Comparison of ENCODE assay signal across 24 mouse cellular contexts in genomic region chr11:95821511-95821910, GRCm38 (mm10). TPM values are rescaled to one million over a fixed set of nuclear protein-coding genes. Genes with fewer than 3 reads are reported as not detected.
DNase-seq lines count a peak whose midpoint lies in the region; ATAC-seq and TF ChIP-seq lines count a peak whose summit lies in the region.
"Had no signal": no experiment of that assay in that cellular context is flagged by ENCODE, and none has a peak within 500 bp of the region (broad histone marks: within the 10 kb centered on the region; RNA-seq: fewer than 3 reads in every experiment).

No protein-coding gene starts in this region.

- no peak overlapping the region for H3K9ac ChIP-seq in liver, embryonic 13.5 days
- no peak overlapping the region for H3K9ac ChIP-seq in liver, postnatal 0 days (replicated peaks)
- H3K9ac ChIP-seq in midbrain, embryonic 14.5 days (replicated peaks; ENCODE audit: low read length): no peak overlapping the region
- H3K9ac ChIP-seq: embryonic facial prominence, embryonic 13.5 days; forebrain, embryonic 12.5 days; forebrain, embryonic 15.5 days; hindbrain, embryonic 12.5 days; hindbrain, embryonic 15.5 days had no signal

- TF ChIP-seq CTCF in liver, postnatal 0 days (IDR thresholded peaks at IDR 0.05; ENCODE audit: low read depth): no peak
- TF ChIP-seq CTCF in small intestine, adult 2 months (IDR thresholded peaks at IDR 0.05; ENCODE audit: extremely low read depth, insufficient read length, insufficient replicate concordance, low read depth, low read length): no peak

- peaks cover 50% of the 10 kb centered on the region for H3K4me1 ChIP-seq in liver, embryonic 13.5 days (replicated peaks)
- H3K4me1 ChIP-seq in liver, postnatal 0 days (ENCODE audit: insufficient read depth): peaks cover 19% of the 10 kb centered on the region
- peaks cover 17% of the 10 kb centered on the region; the same call in 1 of the 2 replicates for H3K4me1 ChIP-seq in small intestine, adult 2 months (ENCODE audit: control insufficient read depth, insufficient read depth, insufficient read length, low read length)
- no peaks in the 10 kb centered on the region for H3K4me1 ChIP-seq in midbrain, embryonic 14.5 days (ENCODE audit: control insufficient read depth, insufficient read depth, low read length)

- peaks cover 21% of the 10 kb centered on the region for H3K27me3 ChIP-seq in liver, embryonic 13.5 days
- peaks cover 6% of the 10 kb centered on the region for H3K27me3 ChIP-seq in liver, postnatal 0 days (ENCODE audit: insufficient read depth, low read length)
- H3K27me3 ChIP-seq in small intestine, adult 2 months (ENCODE audit: control insufficient read depth, insufficient read depth, low read length): no peaks in the 10 kb centered on the region
- peaks cover 29% of the 10 kb centered on the region; the same call in 1 of the 2 replicates for H3K27me3 ChIP-seq in midbrain, embryonic 14.5 days (ENCODE audit: control insufficient read depth, insufficient read depth, low read length)

- no peak for TF ChIP-seq EP300 in liver, postnatal 0 days (IDR thresholded peaks at IDR 0.05; ENCODE audit: low read depth)

- H3K36me3 ChIP-seq in liver, embryonic 13.5 days: no peaks in the 10 kb centered on the region
- no peaks in the 10 kb centered on the region for H3K36me3 ChIP-seq in liver, postnatal 0 days (replicated peaks; ENCODE audit: insufficient read depth, low read length)
- H3K36me3 ChIP-seq in small intestine, adult 2 months (ENCODE audit: control insufficient read depth, insufficient read depth, low read length): no peaks in the 10 kb centered on the region
- H3K36me3 ChIP-seq in midbrain, embryonic 14.5 days (ENCODE audit: control insufficient read depth, insufficient read depth, low read length): no peaks in the 10 kb centered on the region
- H3K36me3 ChIP-seq: embryonic facial prominence, embryonic 10.5 days; embryonic facial prominence, embryonic 13.5 days; forebrain, embryonic 12.5 days; forebrain, embryonic 15.5 days; G1E; hindbrain, embryonic 12.5 days; hindbrain, embryonic 15.5 days had no signal

- 78% methylated on average over 3 of the region's 3 CpGs for WGBS in liver, embryonic 13.5 days (ENCODE audit: insufficient replicate concordance)
- WGBS in liver, postnatal 0 days (ENCODE audit: insufficient replicate concordance): 66% methylated on average over 3 of the region's 3 CpGs
- WGBS in small intestine, adult 2 months: 61% methylated on average over 3 of the region's 3 CpGs
- WGBS in midbrain, embryonic 14.5 days: 84% methylated on average over 3 of the region's 3 CpGs

- no peak for ATAC-seq in liver, embryonic 13.5 days (ENCODE audit: low read depth)
- ATAC-seq in liver, postnatal 0 days: no peak
- ATAC-seq in midbrain, embryonic 14.5 days (ENCODE audit: low FRiP score, low TSS enrichment): no peak
- ATAC-seq: forebrain, embryonic 15.5 days; Patski had no signal

- no peak overlapping the region for H3K4me2 ChIP-seq in liver, embryonic 13.5 days
- H3K4me2 ChIP-seq in liver, postnatal 0 days (ENCODE audit: low read depth, low read length): no peak overlapping the region
- H3K4me2 ChIP-seq in midbrain, embryonic 14.5 days (ENCODE audit: low read length): no peak overlapping the region
- H3K4me2 ChIP-seq: embryonic facial prominence, embryonic 13.5 days; forebrain, embryonic 12.5 days; forebrain, embryonic 15.5 days; heart, embryonic 11.5 days; hindbrain, embryonic 12.5 days; hindbrain, embryonic 15.5 days had no signal

- no peak for TF ChIP-seq POLR2A in small intestine, adult 2 months (IDR thresholded peaks at IDR 0.05; ENCODE audit: low read depth, low read length)

- no peaks in the 10 kb centered on the region for H3K9me3 ChIP-seq in liver, embryonic 13.5 days (replicated peaks)
- no peaks in the 10 kb centered on the region for H3K9me3 ChIP-seq in liver, postnatal 0 days (ENCODE audit: low read length)
- H3K9me3 ChIP-seq in midbrain, embryonic 14.5 days (ENCODE audit: control insufficient read depth, low read length): no peaks in the 10 kb centered on the region
- H3K9me3 ChIP-seq: embryonic facial prominence, embryonic 10.5 days; embryonic facial prominence, embryonic 13.5 days; forebrain, embryonic 12.5 days; forebrain, embryonic 15.5 days; G1E; hindbrain, embryonic 12.5 days; hindbrain, embryonic 15.5 days had no signal

- no peak overlapping the region for H3K4me3 ChIP-seq in liver, embryonic 13.5 days (replicated peaks)
- H3K4me3 ChIP-seq in liver, postnatal 0 days (ENCODE audit: low read depth, low read length): no peak overlapping the region
- no peak overlapping the region for H3K4me3 ChIP-seq in small intestine, adult 2 months (ENCODE audit: low read depth, low read length)
- no peak overlapping the region for H3K4me3 ChIP-seq in midbrain, embryonic 14.5 days (replicated peaks; ENCODE audit: low read depth, low read length)
- H3K4me3 ChIP-seq: embryonic facial prominence, embryonic 10.5 days; embryonic facial prominence, embryonic 13.5 days; erythroblast, embryonic 14.5 days; forebrain, embryonic 12.5 days; forebrain, embryonic 15.5 days; hindbrain, embryonic 12.5 days; hindbrain, embryonic 15.5 days had no signal

- DNase-seq in adrenal gland, postnatal 10 days: peak; percentile 51
- no peak for DNase-seq in adrenal gland, postnatal 4 days (ENCODE audit: low spot score in 2 of 2)
- peak; percentile 85 for DNase-seq in heart, adult 11 months
- no peak for DNase-seq in heart, adult 18-20 months
- no peak for DNase-seq in liver, embryonic 13.5 days
- DNase-seq in liver, postnatal 0 days: no peak
- no peak for DNase-seq in midbrain, embryonic 14.5 days
- DNase-seq: adrenal gland, adult 2 months; cerebellum, adult 18-20 months; cerebellum, adult 9-10 months; cerebellum, postnatal 25 days; embryo, embryonic 11 days; gastrocnemius, postnatal 25 days had no signal

- H3K27ac ChIP-seq in liver, embryonic 13.5 days: 0 out of 2 replicates have a peak overlapping the region, but pooled peaks have one; percentile 9
- H3K27ac ChIP-seq in liver, postnatal 0 days (ENCODE audit: low read depth): no peak overlapping the region
- H3K27ac ChIP-seq in small intestine, adult 2 months (ENCODE audit: insufficient read depth, low read depth, low read length): peak overlapping the region; percentile 87
- H3K27ac ChIP-seq in midbrain, embryonic 14.5 days (replicated peaks; ENCODE audit: low read depth, low read length): no peak overlapping the region
- H3K27ac ChIP-seq: embryonic facial prominence, embryonic 10.5 days; embryonic facial prominence, embryonic 13.5 days; forebrain, embryonic 12.5 days; forebrain, embryonic 15.5 days; hindbrain, embryonic 12.5 days; hindbrain, embryonic 15.5 days had no signal

RNA-seq across cellular contexts. Expression of gene Phospho1, which starts 2.8 kb away (rescaled TPM):
- 100 to 1,000 TPM; 204 to 243 TPM for total RNA-seq in adrenal gland, postnatal 10 days (2021)
- total RNA-seq in adrenal gland, postnatal 4 days (2021): 10 to 100 TPM; 25.5 to 26.0 TPM
- total RNA-seq in heart, adult 18-20 months (2021): 100 to 1,000 TPM; 165 to 174 TPM
- 5.2 and 6.2 TPM in 2 replicates for polyA plus RNA-seq in liver, embryonic 13.5 days (2015; fragmentation: Nextera tagmentation; extraction: Ambion mirVana)
- polyA plus RNA-seq in liver, postnatal 0 days (2015; fragmentation: Nextera tagmentation; extraction: Ambion mirVana): 1.9 and 2.0 TPM in 2 replicates
- polyA plus RNA-seq in small intestine, adult 2 months (2012; rRNA removed): 236 and 278 TPM in 2 replicates
- 0.33 TPM in 1 of 2 replicates, not detected in the other for polyA plus RNA-seq in midbrain, embryonic 14.5 days (2014; fragmentation: Nextera tagmentation; extraction: Ambion mirVana)
- polyA plus RNA-seq: embryonic facial prominence, embryonic 10.5 days; forebrain, embryonic 12.5 days; forebrain, embryonic 15.5 days; hindbrain, embryonic 12.5 days had no signal

RNA-seq across cellular contexts. Expression of gene Gngt2, which starts 15.5 kb away (rescaled TPM):
- total RNA-seq in adrenal gland, postnatal 10 days (2021): 10 to 100 TPM; 21.9 to 22.9 TPM
- 10 to 100 TPM; 17.2 to 23.1 TPM for total RNA-seq in adrenal gland, postnatal 4 days (2021)
- 10 to 100 TPM; 19.2 to 22.1 TPM for total RNA-seq in heart, adult 18-20 months (2021)
- 13.8 and 15.3 TPM in 2 replicates for polyA plus RNA-seq in liver, embryonic 13.5 days (2015; fragmentation: Nextera tagmentation; extraction: Ambion mirVana)
- polyA plus RNA-seq in liver, postnatal 0 days (2015; fragmentation: Nextera tagmentation; extraction: Ambion mirVana): 30.2 and 32.2 TPM in 2 replicates
- 2.1 and 4.7 TPM in 2 replicates for polyA plus RNA-seq in small intestine, adult 2 months (2012; rRNA removed)
- polyA plus RNA-seq in midbrain, embryonic 14.5 days (2014; fragmentation: Nextera tagmentation; extraction: Ambion mirVana): 1.8 TPM in 2 replicates
- polyA plus RNA-seq: Patski had no signal

RNA-seq across cellular contexts. Expression of gene Abi3, which starts 20.8 kb away (rescaled TPM):
- 10 to 100 TPM; 11.5 to 14.8 TPM for total RNA-seq in adrenal gland, postnatal 10 days (2021)
- total RNA-seq in adrenal gland, postnatal 4 days (2021): 10 to 100 TPM; 18.6 to 18.8 TPM
- total RNA-seq in heart, adult 18-20 months (2021): 1 to 10 TPM; 9.2 to 9.9 TPM
- 5.8 and 6.3 TPM in 2 replicates for polyA plus RNA-seq in liver, embryonic 13.5 days (2015; fragmentation: Nextera tagmentation; extraction: Ambion mirVana)
- polyA plus RNA-seq in liver, postnatal 0 days (2015; fragmentation: Nextera tagmentation; extraction: Ambion mirVana): 9.8 and 10.2 TPM in 2 replicates
- 34.0 and 73.5 TPM in 2 replicates for polyA plus RNA-seq in small intestine, adult 2 months (2012; rRNA removed)
- 0.26 and 0.64 TPM in 2 replicates for polyA plus RNA-seq in midbrain, embryonic 14.5 days (2014; fragmentation: Nextera tagmentation; extraction: Ambion mirVana)
- polyA plus RNA-seq: Patski had no signal

Comparison
In these comparisons a context has a peak if more than half of its experiments do, and no peak if none do; other contexts are left out.
1. DNase-seq: peak in adrenal gland, postnatal 10 days (single experiment) and heart, adult 11 months (single experiment); none in adrenal gland, postnatal 4 days (0 of 2), heart, adult 18-20 months (0 of 2), liver, embryonic 13.5 days (single experiment), liver, postnatal 0 days (single experiment) and midbrain, embryonic 14.5 days (single experiment).
2. H3K27ac ChIP-seq: peak in liver, embryonic 13.5 days (single experiment) and small intestine, adult 2 months (single experiment); none in liver, postnatal 0 days (single experiment) and midbrain, embryonic 14.5 days (single experiment).
3. RNA of gene Phospho1, which starts 2.8 kb away (polyA plus RNA-seq): 236 to 278 TPM in small intestine, adult 2 months; 5.2 to 6.2 TPM in liver, embryonic 13.5 days, 1.9 to 2.0 TPM in liver, postnatal 0 days and 0.33 TPM in midbrain, embryonic 14.5 days; every median in the first group is over 10 times any median in the second.